In the genomic region with DNA sequence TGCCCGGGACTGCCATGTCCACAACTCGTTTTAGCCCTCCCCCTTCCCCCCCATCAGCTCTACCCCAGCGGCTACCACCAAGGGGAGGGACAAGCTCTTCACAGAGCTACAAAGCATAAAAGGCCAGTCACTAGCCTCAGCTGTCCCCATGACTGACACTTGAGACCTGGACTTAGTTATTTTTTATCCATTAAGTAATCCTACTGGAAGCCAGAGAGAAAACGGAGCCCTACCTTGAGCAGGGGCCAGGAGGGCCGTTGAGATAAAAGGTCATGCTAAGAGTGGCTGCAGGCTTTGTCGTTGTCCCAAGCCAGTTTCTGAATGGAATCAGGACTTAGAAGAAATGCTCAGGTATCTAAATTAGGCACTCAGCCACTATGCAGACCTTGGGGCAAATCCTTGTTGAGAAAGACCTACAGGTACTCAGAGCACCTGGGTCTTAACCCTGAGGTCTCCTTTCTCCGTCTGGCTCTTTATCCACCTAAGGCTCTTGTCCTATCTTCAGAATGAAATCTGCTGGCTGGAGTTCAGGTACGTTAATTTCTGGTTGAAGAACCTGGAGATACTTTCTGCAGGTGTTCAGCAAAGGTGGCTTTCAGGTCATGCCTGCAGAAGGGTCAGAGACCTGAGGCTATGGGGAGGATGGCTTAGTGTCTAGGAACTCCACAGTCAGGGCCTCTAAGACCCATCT, we compare ENCODE assay signal across 19 mouse cellular contexts.
DNase-seq lines count a peak whose midpoint lies in the region.
"Had no signal": no experiment of that assay in that cellular context is flagged by ENCODE, and none has a peak within 500 bp of the region (broad histone marks: within the 10 kb centered on the region; RNA-seq: fewer than 3 reads in every experiment).

No protein-coding gene starts in this region.

- DNase-seq in gastrocnemius, adult 18-20 months (ENCODE audit: low spot score), result peak; percentile 80
- no peak for DNase-seq in gastrocnemius, postnatal 10 days
- peak; percentile 68 for DNase-seq in fat pad, adult 2 months (ENCODE audit: extremely low read depth, low read depth, low spot score)
- peak; percentile 52 for DNase-seq in gastrocnemius, postnatal 14 days
- DNase-seq in gonadal fat pad, adult 2 months (ENCODE audit: low read depth), result peak; percentile 51
- no peak for DNase-seq in thymus, postnatal 14 days
- no peak for DNase-seq in adipocyte (ENCODE audit: low spot score)
- no peak for DNase-seq in left cerebral cortex, postnatal 36 days (ENCODE audit: low spot score in 2 of 2)
- DNase-seq: adrenal gland, adult 2 months; adrenal gland, postnatal 10 days; adrenal gland, postnatal 25 days; B cell, adult 2 months; cerebellum, adult 11 months; cerebellum, adult 18-20 months; cerebellum, adult 8-10 months; cerebellum, adult 9-11 months; cerebellum, postnatal 14 days; cerebellum, postnatal 36 days; embryo, embryonic 11 days had no signal

- intact Hi-C loops in gastrocnemius, postnatal 14 days (cut with DNase I; ENCODE audit: low total_unique reads), result no loop called here
- intact Hi-C loops in left cerebral cortex, postnatal 36 days (cut with DNase I), result no loop called here

Comparison
In these comparisons a context has a peak if more than half of its experiments do, and no peak if none do; other contexts are left out.
1. DNase-seq: peak in gastrocnemius, adult 18-20 months (single experiment), fat pad, adult 2 months (single experiment), gastrocnemius, postnatal 14 days (single experiment) and gonadal fat pad, adult 2 months (single experiment); none in gastrocnemius, postnatal 10 days (single experiment), thymus, postnatal 14 days (single experiment), adipocyte (single experiment) and left cerebral cortex, postnatal 36 days (0 of 2).